Mouse (Mus musculus) CH12.LX (cell line): ENCODE measurements around the gene Arl5c. TPM values are rescaled to one million over a fixed set of nuclear protein-coding genes. Genes with fewer than 3 reads are reported as not detected.

Experiments
- DNase-seq: peaks from one replicate; pipeline ENCODE4 v3.0.0-alpha.2; 2013; ENCODE audit errors: extremely low read depth
- H3K27ac ChIP-seq: 2 replicates; pipeline ENCODE4 v1.5.1; 2012; ENCODE audit warnings: low read depth, mild to moderate bottlenecking, control low read depth, moderate library complexity; ENCODE audit not compliant: insufficient read depth
- H3K27me3 ChIP-seq: replicated peaks from 2 replicates; pipeline ENCODE3; 2012; ENCODE audit warnings: inconsistent platforms
- H3K36me3 ChIP-seq, 2 experiments: replicated peaks in 1 of 2; 2 replicates each; pipeline versions ENCODE3 to v1.6.1; 2012; ENCODE audit warnings: inconsistent platforms in 1 of 2, low read length in 1 of 2, mild to moderate bottlenecking in 1 of 2, mixed read lengths in 1 of 2, moderate library complexity in 1 of 2; ENCODE audit not compliant: control insufficient read depth in 1 of 2, insufficient read depth in 1 of 2
- H3K4me1 ChIP-seq, 2 experiments: 2 replicates each; pipeline ENCODE4 v1.6.1; 2012; ENCODE audit warnings: inconsistent platforms in 1 of 2, moderate library complexity in 1 of 2; ENCODE audit not compliant: insufficient read depth in 2 of 2, control insufficient read depth in 1 of 2
- H3K4me2 ChIP-seq: 2 replicates; pipeline ENCODE4 v1.6.1; 2012; ENCODE audit warnings: low read depth, mild to moderate bottlenecking, control low read depth; ENCODE audit not compliant: poor library complexity, insufficient read depth, severe bottlenecking
- H3K4me3 ChIP-seq, 3 experiments: fragments of 150-350 bp in 1 of 3; sonication (generic) in 1 of 3; replicated peaks in 1 of 3; 2 replicates each; pipeline versions ENCODE3 to v1.5.1; 2011 to 2012; ENCODE audit warnings: low read depth in 2 of 3, low read length in 2 of 3, mild to moderate bottlenecking in 2 of 3, moderate library complexity in 2 of 3, control low read depth in 1 of 3, improper control_type of control experiment in 1 of 3, inconsistent platforms in 1 of 3, mixed read lengths in 1 of 3; ENCODE audit not compliant: poor library complexity in 1 of 3
- H3K79me2 ChIP-seq: replicated peaks from 2 replicates; pipeline ENCODE4 v1.6.1; 2012; ENCODE audit warnings: mild to moderate bottlenecking, moderate library complexity; ENCODE audit not compliant: control insufficient read depth, poor library complexity, insufficient read depth, severe bottlenecking; ENCODE audit errors: extremely low read depth
- H3K9ac ChIP-seq: 2 replicates; pipeline ENCODE4 v1.6.1; 2012; ENCODE audit warnings: low read depth, mild to moderate bottlenecking, control low read depth, moderate library complexity; ENCODE audit not compliant: insufficient read depth
- H3K9me3 ChIP-seq: replicated peaks from 2 replicates; pipeline ENCODE3; 2012; ENCODE audit warnings: low read length, inconsistent platforms, mixed read lengths
- BHLHE40 ChIP-seq: IDR thresholded peaks from 2 replicates; pipeline ENCODE4 v1.6.1; 2011; ENCODE audit warnings: mild to moderate bottlenecking, low read depth, low read length, improper control_type of control experiment
- CHD2 ChIP-seq: IDR thresholded peaks from 2 replicates; pipeline ENCODE4 v1.6.1; 2011; ENCODE audit warnings: low read length, improper control_type of control experiment
- CTCF ChIP-seq, 2 experiments: IDR thresholded peaks in 1 of 2; conservative IDR thresholded peaks in 1 of 2; 2 replicates each; pipeline ENCODE4 v1.5.1; 2011 to 2012; ENCODE audit warnings: low read depth in 2 of 2, low read length in 2 of 2, improper control_type of control experiment in 1 of 2, inconsistent platforms in 1 of 2, mild to moderate bottlenecking in 1 of 2, moderate library complexity in 1 of 2
- EP300 ChIP-seq: IDR thresholded peaks from 2 replicates; pipeline ENCODE4 v1.6.1; 2011; ENCODE audit warnings: low read length, improper control_type of control experiment
- HCFC1 ChIP-seq: IDR thresholded peaks from 2 replicates; pipeline ENCODE4 v1.6.1; 2012; ENCODE audit warnings: low read depth, mild to moderate bottlenecking, inconsistent platforms, low read length, improper control_type of control experiment
- IRF4 ChIP-seq: IDR thresholded peaks from 2 replicates; pipeline ENCODE4 v1.6.1; 2014; ENCODE audit warnings: low read depth, mild to moderate bottlenecking, inconsistent platforms, low read length, improper control_type of control experiment
- KAT2A ChIP-seq: IDR thresholded peaks from 2 replicates; pipeline ENCODE4 v1.6.1; 2012; ENCODE audit warnings: low read length, improper control_type of control experiment, inconsistent platforms; ENCODE audit not compliant: insufficient replicate concordance
- MAFK ChIP-seq: IDR thresholded peaks from 2 replicates; pipeline ENCODE4 v1.6.1; 2011; ENCODE audit warnings: low read length, improper control_type of control experiment; ENCODE audit not compliant: insufficient replicate concordance
- MAX ChIP-seq: IDR thresholded peaks from 2 replicates; pipeline ENCODE4 v1.6.1; 2011; ENCODE audit warnings: low read length, improper control_type of control experiment
- MAZ ChIP-seq: IDR thresholded peaks from 2 replicates; pipeline ENCODE4 v1.6.1; 2012; ENCODE audit warnings: low read depth, mild to moderate bottlenecking, inconsistent platforms, low read length, improper control_type of control experiment, moderate library complexity
- MEF2A ChIP-seq: IDR thresholded peaks from 2 replicates; pipeline ENCODE4 v1.6.1; 2014; ENCODE audit warnings: low read depth, mild to moderate bottlenecking, inconsistent platforms, low read length, improper control_type of control experiment, borderline replicate concordance
- MXI1 ChIP-seq: IDR thresholded peaks from 2 replicates; pipeline ENCODE4 v1.6.1; 2011; ENCODE audit warnings: mild to moderate bottlenecking, low read depth, low read length, improper control_type of control experiment
- NELFE ChIP-seq: IDR thresholded peaks from 2 replicates; pipeline ENCODE4 v1.6.1; 2011; ENCODE audit warnings: low read depth, low read length, improper control_type of control experiment
- NRF1 ChIP-seq: IDR thresholded peaks from 2 replicates; pipeline ENCODE4 v1.6.1; 2014; ENCODE audit warnings: low read depth, mild to moderate bottlenecking, inconsistent platforms, low read length, improper control_type of control experiment, moderate library complexity
- RAD21 ChIP-seq: IDR thresholded peaks from 2 replicates; pipeline ENCODE4 v1.6.1; 2011; ENCODE audit warnings: low read depth, mild to moderate bottlenecking, low read length, improper control_type of control experiment, moderate library complexity
- SIN3A ChIP-seq: IDR thresholded peaks from 2 replicates; pipeline ENCODE4 v1.6.1; 2012; ENCODE audit warnings: low read length, improper control_type of control experiment, inconsistent platforms
- TBP ChIP-seq: conservative IDR thresholded peaks from 2 replicates; pipeline ENCODE4 v1.6.1; 2011; ENCODE audit warnings: low read depth, low read length, improper control_type of control experiment
- TCF12 ChIP-seq: IDR thresholded peaks from 2 replicates; pipeline ENCODE4 v1.6.1; 2014; ENCODE audit warnings: low read depth, mild to moderate bottlenecking, inconsistent platforms, low read length, improper control_type of control experiment
- UBTF ChIP-seq: IDR thresholded peaks from 2 replicates; pipeline ENCODE4 v1.6.1; 2012; ENCODE audit warnings: low read depth, mild to moderate bottlenecking, inconsistent platforms, low read length, improper control_type of control experiment, moderate library complexity
- ZKSCAN1 ChIP-seq: IDR thresholded peaks from 2 replicates; pipeline ENCODE4 v1.6.1; 2012; ENCODE audit warnings: low read depth, inconsistent platforms, low read length, improper control_type of control experiment, borderline replicate concordance
- ZMIZ1 ChIP-seq: IDR thresholded peaks from 2 replicates; pipeline ENCODE4 v1.6.1; 2012; ENCODE audit warnings: low read depth, mild to moderate bottlenecking, inconsistent platforms, low read length, improper control_type of control experiment
- dilution Hi-C: fragments of 300-500 bp; cut with MboI; formaldehyde crosslinking; loops from 2 replicates; pipeline ENCODE4 v1.14.3; 2020; ENCODE audit warnings: low sequenced_read_pairs; ENCODE audit not compliant: extremely low pct_unique_long_range_greater_than_20kb, extremely low pct_ligation_motif_present
- in situ Hi-C: fragments of 300-500 bp; cut with MboI; formaldehyde crosslinking; loops from 3 replicates; pipeline ENCODE4 v1.14.3; 2019; ENCODE audit warnings: low sequenced_read_pairs, low pct_ligation_motif_present, low pct_unique_long_range_greater_than_20kb, mixed read lengths
- polyA plus RNA-seq: library from polyadenylated mRNA; unstranded; fragments of >175 nt; gene quantifications from 2 replicates; pipeline ENCODE4 v1.2.1, GENCODE M21; 2012; ENCODE audit warnings: low read depth; ENCODE audit not compliant: insufficient read length
- total RNA-seq, 2 experiments: library from RNA; depleted of rRNA; stranded (reverse); fragments of 300-350 nt in 1 of 2; fragments of >200 nt in 1 of 2; gene quantifications; 2 replicates each; pipeline ENCODE4 v1.2.3; 2012 to 2014

Gene Arl5c
- total and polyA plus RNA-seq, 3 experiments = 28.5 to 45.5 (median 32.2) TPM

DNA sequence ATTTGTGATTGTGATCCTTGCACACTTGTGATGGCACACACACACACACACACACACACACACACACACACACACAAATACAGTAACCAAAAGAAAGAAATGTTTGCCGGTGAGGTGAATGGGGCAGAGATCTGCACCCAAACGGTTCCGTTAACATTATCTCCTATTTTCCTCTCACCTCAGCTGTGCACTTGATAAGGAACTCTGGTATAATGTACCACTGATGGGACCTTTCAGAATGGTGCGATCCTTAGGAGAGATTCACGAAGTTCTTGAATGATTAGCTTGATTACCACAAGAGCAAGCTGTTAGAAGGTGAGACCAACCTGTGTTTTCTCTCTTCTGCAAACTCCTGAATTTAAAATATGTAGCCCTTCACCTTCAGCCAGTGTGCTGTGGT lies 27.6 kb downstream of the Arl5c start:
- in situ Hi-C loops = no loop called here
- H3K4me2 ChIP-seq = no peak overlapping the region
- H3K79me2 ChIP-seq = no peaks in the 10 kb centered on the region
- H3K4me3 ChIP-seq = no peak overlapping the region
- H3K27ac ChIP-seq = no peak overlapping the region
- no peaks in the 10 kb centered on the region for H3K36me3 ChIP-seq
- H3K4me1 ChIP-seq = no peaks in the 10 kb centered on the region
- TF ChIP-seq CTCF (conservative IDR thresholded peaks at IDR 0.05 in 1 of 2, IDR thresholded peaks at IDR 0.05 in 1 of 2; ENCODE audit: low read depth in 2 of 2, low read length in 2 of 2) = 0 out of 4 replicates have a peak, but pooled peaks of 1 of the 2 experiments have one; percentile 24
- no peak for TF ChIP-seq TBP
- TF ChIP-seq, all 38 proteins: peak for 1
- H3K9me3 ChIP-seq = peaks cover 3% of the 10 kb centered on the region
- DNase-seq = no peak
- no peak overlapping the region for H3K9ac ChIP-seq
- peaks cover 35% of the 10 kb centered on the region for H3K27me3 ChIP-seq
- dilution Hi-C loops = no loop called here

DNA sequence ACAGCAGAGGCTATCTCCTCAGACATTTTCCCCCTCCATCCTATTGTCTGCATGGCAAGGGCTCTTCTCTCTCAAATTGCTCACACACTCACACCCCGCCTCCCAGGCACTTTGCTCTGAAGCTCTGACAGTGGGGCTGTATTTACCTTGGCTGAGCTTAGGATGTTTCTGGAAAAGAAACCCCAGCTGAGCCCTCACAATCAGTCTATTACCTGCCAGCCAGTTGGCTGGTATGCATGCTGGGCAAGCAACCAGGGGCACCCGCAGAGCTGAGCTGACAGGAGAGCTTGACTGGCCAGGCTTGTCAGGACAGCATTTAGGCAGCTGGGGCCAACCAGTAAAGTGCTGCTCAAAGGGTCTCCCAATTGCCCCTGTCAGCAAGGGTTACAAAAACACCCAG lies 28.9 kb downstream of the Arl5c start:
- Histone ChIP-seq H3K79me2 (no peaks in the 10 kb centered on the region), H3K4me1 (no peaks in the 10 kb centered on the region; a peak in 1 of 4 replicates), H3K4me2 (no peak overlapping the region), H3K27me3 (peaks cover 35% of the 10 kb centered on the region), H3K4me3 (no peak overlapping the region), H3K9ac (no peak overlapping the region), H3K36me3 (no peaks in the 10 kb centered on the region), H3K9me3 (no peaks in the 10 kb centered on the region), H3K27ac (no peak overlapping the region)
- DNase-seq = no peak
- in situ Hi-C loops = no loop called here
- dilution Hi-C loops = no loop called here
- TF ChIP-seq UBTF (no peak), NELFE (no peak), IRF4 (no peak), RAD21 (no peak), MAZ (no peak), BHLHE40 (no peak), MXI1 (no peak), EP300 (no peak), CHD2 (no peak), TCF12 (no peak), MAFK (no peak), NRF1 (no peak), SIN3A (no peak), ZMIZ1 (no peak), KAT2A (no peak), ZKSCAN1 (no peak), HCFC1 (no peak), MEF2A (no peak), MAX (no peak)
